Mouse (Mus musculus) midbrain, embryonic 12.5 days (tissue): ENCODE measurements at regions not wholly inside any gene's neighbourhood (a gene's known extent, or its start where the extent isn't known, plus 50 kb on each side); places are given as distances from the start of the nearest gene placed in this dataset.
A peak's percentile ranks its signal among the peaks of the same experiment; 100 is the strongest.

ENCODE experiments used
- ATAC-seq: fragments of 200-750 bp; cut with Nextera tagmentation; 2 replicates; pipeline ENCODE4 v1.8.0; 2017; ENCODE audit warnings: low read depth, moderate TSS enrichment, moderate library complexity; ENCODE audit not compliant: low FRiP score
- H3K27ac ChIP-seq: fragments of 300-500 bp; sonication (generic); replicated peaks from 2 replicates; pipeline ENCODE4 v1.5.1; 2016; ENCODE audit warnings: mild to moderate bottlenecking
- H3K27me3 ChIP-seq: fragments of 300-500 bp; sonication (generic); 2 replicates; pipeline ENCODE4 v1.6.1; 2016; ENCODE audit warnings: mild to moderate bottlenecking
- H3K36me3 ChIP-seq: fragments of 300-500 bp; sonication (generic); 2 replicates; pipeline ENCODE4 v1.6.1; 2016
- H3K4me1 ChIP-seq: fragments of 300-500 bp; sonication (generic); 2 replicates; pipeline ENCODE4 v1.6.1; 2016
- H3K4me2 ChIP-seq: fragments of 300-500 bp; sonication (generic); replicated peaks from 2 replicates; pipeline ENCODE4 v1.6.1; 2016; ENCODE audit warnings: mild to moderate bottlenecking, moderate library complexity
- H3K4me3 ChIP-seq: fragments of 300-500 bp; sonication (generic); 2 replicates; pipeline ENCODE4 v1.5.1; 2016; ENCODE audit warnings: mild to moderate bottlenecking
- H3K9ac ChIP-seq: fragments of 300-500 bp; sonication (generic); replicated peaks from 2 replicates; pipeline ENCODE4 v1.6.1; 2016; ENCODE audit warnings: mild to moderate bottlenecking, moderate library complexity
- H3K9me3 ChIP-seq: fragments of 300-500 bp; sonication (generic); 2 replicates; pipeline ENCODE4 v1.6.1; 2016; ENCODE audit warnings: mild to moderate bottlenecking
- WGBS: fragments of 180-500 bp; shearing (Covaris S2); methylation state at CpG from one replicate; pipeline ENCODE4 v1.1.7; 2016; 5-methylcytosine and 5-hydroxymethylcytosine counted together

DNA sequence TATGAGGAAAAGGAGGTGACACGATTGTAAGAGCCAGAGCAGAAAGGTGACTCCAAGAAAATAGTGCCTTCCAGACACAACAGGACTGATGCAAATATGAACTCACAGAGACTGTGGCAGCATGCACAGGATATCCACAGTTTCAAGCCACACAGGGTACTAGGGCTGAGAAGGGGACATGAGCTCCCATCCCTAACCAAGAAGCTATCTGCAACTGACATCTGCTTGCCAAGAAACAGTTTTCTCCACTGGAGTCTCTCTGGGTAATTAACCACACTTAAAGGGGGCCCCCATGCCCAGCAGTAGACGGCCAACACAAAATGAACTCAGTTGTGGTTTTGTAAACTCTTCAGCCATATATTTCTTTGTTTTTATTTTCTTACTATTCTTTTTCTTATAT is 176.1 kb downstream of the Gm11361 start:
- H3K27ac ChIP-seq = no peak overlapping the region
- H3K4me1 ChIP-seq = no peaks in the 10 kb centered on the region
- no peaks in the 10 kb centered on the region for H3K9me3 ChIP-seq
- 84% methylated on average over 2 of the region's 2 CpGs for WGBS
- no peaks in the 10 kb centered on the region for H3K27me3 ChIP-seq
- no peak overlapping the region for H3K4me2 ChIP-seq
- H3K9ac ChIP-seq = no peak overlapping the region
- no peaks in the 10 kb centered on the region for H3K36me3 ChIP-seq
- no peak overlapping the region for H3K4me3 ChIP-seq
- no peak for ATAC-seq

DNA sequence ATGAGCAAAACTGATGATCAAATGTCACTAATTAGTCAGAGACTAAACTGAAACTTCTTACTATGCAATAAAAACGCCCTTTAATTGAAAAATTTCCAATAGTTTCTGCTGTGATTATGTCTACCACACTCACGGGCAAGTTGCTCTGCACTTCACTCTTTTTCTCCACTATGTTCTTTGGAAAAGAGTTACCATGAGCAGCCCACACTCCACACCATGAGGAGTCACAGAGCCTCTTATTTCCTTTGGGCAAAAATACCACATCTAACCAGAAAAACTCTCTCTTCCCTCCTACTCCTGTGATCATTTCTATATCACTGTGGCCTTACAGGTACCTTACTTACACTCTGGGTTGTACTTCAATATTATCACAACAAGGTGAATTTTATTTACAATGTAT is 174.7 kb downstream of the Gm11361 start:
- H3K4me3 ChIP-seq = no peak overlapping the region
- H3K27me3 ChIP-seq = no peaks in the 10 kb centered on the region
- no peak for ATAC-seq
- no peaks in the 10 kb centered on the region for H3K9me3 ChIP-seq
- WGBS = 88% methylated on average over 2 of the region's 2 CpGs
- H3K36me3 ChIP-seq = no peaks in the 10 kb centered on the region
- H3K4me1 ChIP-seq = no peaks in the 10 kb centered on the region
- no peak overlapping the region for H3K9ac ChIP-seq
- H3K4me2 ChIP-seq = no peak overlapping the region
- H3K27ac ChIP-seq = no peak overlapping the region

DNA sequence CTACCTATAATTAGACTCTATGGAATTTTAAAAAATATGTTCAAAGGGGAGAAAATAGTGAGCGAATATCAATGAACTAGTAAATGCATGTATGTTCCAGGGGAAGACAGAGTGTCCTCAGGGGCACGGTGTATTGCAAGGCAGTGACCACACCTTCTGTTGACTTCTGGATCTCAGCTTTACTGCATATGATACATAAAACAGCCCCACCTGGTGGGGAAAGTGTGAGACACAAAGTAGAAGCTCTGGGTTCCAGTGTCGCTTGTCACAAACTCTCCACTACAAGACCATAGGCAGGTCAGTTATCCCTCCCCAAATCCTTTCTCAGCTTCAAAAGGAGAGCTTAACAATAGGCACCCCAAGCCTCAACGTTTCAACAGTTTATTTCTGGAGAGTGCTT is 168.8 kb downstream of the Gm11361 start:
- no peak for ATAC-seq
- Histone ChIP-seq H3K9me3 (no peaks in the 10 kb centered on the region), H3K4me1 (peaks cover 8% of the 10 kb centered on the region; the same call in 1 of the 2 replicates), H3K36me3 (no peaks in the 10 kb centered on the region), H3K9ac (no peak overlapping the region), H3K27me3 (no peaks in the 10 kb centered on the region), H3K4me3 (no peak overlapping the region), H3K27ac (no peak overlapping the region), H3K4me2 (no peak overlapping the region)
- WGBS = 70% methylated on average over 4 of the region's 4 CpGs

DNA sequence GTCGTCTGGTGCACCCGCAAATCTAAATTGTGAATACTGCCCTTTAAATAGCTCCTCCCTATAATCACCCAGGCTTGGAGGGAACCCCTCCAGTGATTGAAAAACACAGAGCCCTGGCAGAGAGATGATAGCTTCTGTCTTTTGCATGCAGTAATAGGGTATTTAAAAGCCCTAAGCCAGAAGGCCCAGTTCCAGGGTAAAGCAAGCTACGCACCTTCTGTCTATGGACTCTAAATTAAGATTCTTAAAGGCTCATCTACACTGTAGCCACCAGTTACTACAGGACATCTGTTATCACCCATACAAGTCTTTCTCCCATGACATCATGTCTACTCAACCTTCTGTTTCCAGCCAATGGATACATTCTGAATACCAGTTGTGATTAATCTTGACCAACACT is 167.8 kb downstream of the Gm11361 start:
- H3K9me3 ChIP-seq = no peaks in the 10 kb centered on the region
- ATAC-seq = no peak
- H3K4me3 ChIP-seq = no peak overlapping the region
- H3K4me1 ChIP-seq = peaks cover 8% of the 10 kb centered on the region; the same call in 1 of the 2 replicates
- H3K27ac ChIP-seq = no peak overlapping the region
- no peak overlapping the region for H3K9ac ChIP-seq
- H3K27me3 ChIP-seq = no peaks in the 10 kb centered on the region
- H3K36me3 ChIP-seq = no peaks in the 10 kb centered on the region
- no peak overlapping the region for H3K4me2 ChIP-seq
- 78% methylated on average over 3 of the region's 3 CpGs for WGBS

DNA sequence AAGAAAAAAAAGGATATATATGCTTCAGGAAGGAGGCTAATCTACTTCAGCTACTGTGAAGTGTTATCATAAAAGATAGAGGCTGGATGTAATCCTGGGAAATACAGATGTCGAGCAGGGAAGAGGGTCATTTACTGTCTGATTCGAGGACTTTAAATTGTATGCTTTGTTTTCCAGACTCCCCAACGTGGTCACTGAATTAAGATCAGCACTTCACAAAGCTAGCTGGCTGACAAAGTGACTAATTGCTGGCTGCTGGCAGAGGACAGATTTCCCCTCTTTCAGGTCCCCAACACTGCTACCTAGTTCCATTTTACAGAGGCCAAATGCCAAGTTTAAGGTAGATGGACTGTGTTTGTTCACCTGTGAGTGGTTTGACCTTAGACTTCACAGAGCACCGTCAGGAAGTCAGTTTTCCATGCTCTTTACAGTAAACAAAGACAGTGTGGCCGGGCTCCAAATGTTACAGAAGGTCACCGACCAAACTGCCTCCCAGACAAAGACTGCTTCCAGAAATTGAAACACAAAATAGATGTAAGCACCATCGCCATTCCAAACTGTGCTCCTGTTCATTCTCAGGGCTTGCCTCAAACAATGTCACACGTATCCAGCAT is 167.2 kb downstream of the Gm11361 start:
- WGBS = 48% methylated on average over 8 of the region's 8 CpGs
- no peaks in the 10 kb centered on the region for H3K27me3 ChIP-seq
- H3K4me2 ChIP-seq = no peak overlapping the region
- H3K4me3 ChIP-seq = no peak overlapping the region
- ATAC-seq = no peak
- no peaks in the 10 kb centered on the region for H3K9me3 ChIP-seq
- H3K4me1 ChIP-seq = peaks cover 13% of the 10 kb centered on the region
- no peaks in the 10 kb centered on the region for H3K36me3 ChIP-seq
- H3K27ac ChIP-seq = no peak overlapping the region
- no peak overlapping the region for H3K9ac ChIP-seq

DNA sequence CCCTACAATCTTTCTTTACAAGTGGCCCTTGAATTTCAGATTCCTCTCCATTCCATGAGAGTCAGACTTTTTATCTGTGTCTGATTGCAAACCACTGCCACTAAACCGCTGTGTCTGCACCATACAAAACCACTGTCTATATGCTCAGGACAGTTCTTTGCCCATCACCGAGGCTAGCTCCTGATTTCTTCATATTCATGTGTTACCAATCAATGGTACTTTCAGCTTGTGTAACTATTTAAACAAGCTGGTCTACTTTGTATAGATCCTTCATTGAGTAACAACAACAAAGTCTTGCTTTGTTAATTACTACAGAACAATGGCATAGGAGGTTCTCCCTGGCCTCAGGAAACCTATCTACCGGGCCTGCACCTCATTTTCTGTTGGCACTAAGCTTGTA is 164.0 kb downstream of the Gm11361 start:
- Histone ChIP-seq H3K4me1 (peaks cover 42% of the 10 kb centered on the region), H3K27me3 (no peaks in the 10 kb centered on the region), H3K36me3 (no peaks in the 10 kb centered on the region), H3K27ac (no peak overlapping the region), H3K4me3 (no peak overlapping the region), H3K9ac (no peak overlapping the region), H3K4me2 (no peak overlapping the region), H3K9me3 (no peaks in the 10 kb centered on the region)
- WGBS = 79% methylated on average over 3 of the region's 3 CpGs
- ATAC-seq = no peak

DNA sequence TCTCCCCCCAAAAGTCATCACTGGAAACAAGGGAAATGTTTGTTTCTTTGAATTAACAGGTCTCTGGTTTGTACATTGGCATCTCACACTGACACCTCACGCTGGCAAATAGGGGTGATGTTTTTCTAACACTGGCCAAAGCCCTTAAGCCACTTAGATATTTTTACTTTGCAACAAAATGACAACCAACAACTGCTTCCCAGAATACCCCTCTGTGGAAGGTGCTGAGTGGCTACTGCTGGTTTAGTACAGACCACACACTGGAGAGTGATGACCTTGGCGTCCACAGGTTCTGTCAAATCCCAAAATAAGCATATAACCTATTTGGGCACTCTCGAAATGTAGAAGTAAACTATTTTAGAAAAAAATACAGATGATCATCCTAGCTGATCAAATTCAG is 163.3 kb downstream of the Gm11361 start:
- 85% methylated on average over 3 of the region's 3 CpGs for WGBS
- peaks cover 45% of the 10 kb centered on the region for H3K4me1 ChIP-seq
- no peaks in the 10 kb centered on the region for H3K9me3 ChIP-seq
- no peak for ATAC-seq
- no peaks in the 10 kb centered on the region for H3K27me3 ChIP-seq
- H3K4me3 ChIP-seq = no peak overlapping the region
- H3K36me3 ChIP-seq = no peaks in the 10 kb centered on the region
- no peak overlapping the region for H3K4me2 ChIP-seq
- no peak overlapping the region; the same call in 1 of the 2 replicates for H3K27ac ChIP-seq
- no peak overlapping the region for H3K9ac ChIP-seq

DNA sequence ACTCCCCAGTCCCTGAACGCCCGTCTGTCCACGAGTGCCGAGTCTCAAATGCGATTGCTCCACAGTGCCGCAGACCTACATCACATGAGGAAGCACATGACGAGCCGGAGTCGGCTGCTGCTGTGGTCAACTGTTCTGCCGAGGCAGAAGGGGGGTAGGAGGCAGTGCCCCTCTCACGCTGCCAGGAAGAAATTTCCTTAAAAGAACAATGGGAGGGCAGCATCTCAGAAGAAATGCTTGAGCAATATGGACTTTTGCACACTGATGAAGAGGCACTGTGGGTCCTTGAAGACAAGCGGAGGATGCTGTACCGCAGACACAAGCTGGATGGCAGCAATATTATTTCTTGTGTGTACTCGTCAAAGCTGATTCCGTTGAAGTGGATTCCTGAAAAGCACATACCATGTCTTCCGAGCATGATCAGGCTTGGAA is 162.6 kb downstream of the Gm11361 start:
- 59% methylated on average over 16 of the region's 16 CpGs for WGBS

DNA sequence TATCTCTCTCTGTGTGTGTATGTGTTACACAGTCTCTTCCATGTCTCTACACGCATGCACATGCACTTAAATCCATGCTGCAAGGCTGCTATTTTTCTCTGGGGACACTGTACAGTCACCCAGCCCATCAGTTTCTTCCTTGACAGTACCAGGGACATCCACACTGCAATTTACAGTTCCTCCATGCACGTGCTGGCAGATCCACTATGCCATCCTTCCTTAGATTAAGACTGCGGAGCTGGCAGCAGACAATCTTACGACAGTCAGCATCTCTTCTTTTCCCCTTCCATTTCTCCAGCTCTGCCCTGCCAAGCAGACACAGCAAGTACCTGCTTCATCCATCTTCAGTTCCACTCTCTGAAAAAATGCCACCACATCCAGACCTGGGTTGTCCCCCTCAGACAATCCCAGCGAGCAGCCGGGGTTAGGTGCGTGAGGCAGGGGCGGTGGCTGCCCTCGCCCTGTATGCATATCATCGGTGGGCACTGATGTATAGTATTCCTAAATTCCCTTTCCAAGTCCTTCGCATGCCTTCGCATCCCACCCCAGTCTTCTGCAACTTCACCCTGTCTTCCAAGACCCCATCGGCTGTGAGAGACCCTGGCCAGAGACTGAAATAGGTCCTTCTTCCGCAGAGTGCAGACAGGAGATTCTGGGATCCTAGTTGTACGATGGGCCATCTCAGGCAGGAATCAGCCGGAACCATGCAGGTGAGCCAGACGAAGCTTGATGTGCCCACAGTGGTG is 161.8 kb downstream of the Gm11361 start:
- 90% methylated on average over 17 of the region's 17 CpGs for whole genome bisulfite sequencing
- H3K4me1 ChIP-seq = peaks cover 46% of the 10 kb centered on the region
- no peak overlapping the region for H3K4me3 ChIP-seq
- H3K9ac ChIP-seq = peak overlapping the region; percentile 44; the same call in 1 of the 2 replicates
- no peak for ATAC-seq
- H3K27me3 ChIP-seq = no peaks in the 10 kb centered on the region
- H3K27ac ChIP-seq = peak overlapping the region; percentile 93
- no peaks in the 10 kb centered on the region for H3K9me3 ChIP-seq
- peak overlapping the region; percentile 48 for H3K4me2 ChIP-seq
- H3K36me3 ChIP-seq = no peaks in the 10 kb centered on the region

More for the DNA sequence above, 162.6 kb downstream of the Gm11361 start:
- Histone ChIP-seq H3K4me2 (peak overlapping the region; percentile 10; the same call in 1 of the 2 replicates), H3K36me3 (no peaks in the 10 kb centered on the region), H3K27me3 (no peaks in the 10 kb centered on the region), H3K4me1 (peaks cover 48% of the 10 kb centered on the region), H3K27ac (peak overlapping the region; percentile 31; the same call in 1 of the 2 replicates), H3K9ac (no peak overlapping the region), H3K9me3 (no peaks in the 10 kb centered on the region), H3K4me3 (no peak overlapping the region)
- ATAC-seq = no peak

DNA sequence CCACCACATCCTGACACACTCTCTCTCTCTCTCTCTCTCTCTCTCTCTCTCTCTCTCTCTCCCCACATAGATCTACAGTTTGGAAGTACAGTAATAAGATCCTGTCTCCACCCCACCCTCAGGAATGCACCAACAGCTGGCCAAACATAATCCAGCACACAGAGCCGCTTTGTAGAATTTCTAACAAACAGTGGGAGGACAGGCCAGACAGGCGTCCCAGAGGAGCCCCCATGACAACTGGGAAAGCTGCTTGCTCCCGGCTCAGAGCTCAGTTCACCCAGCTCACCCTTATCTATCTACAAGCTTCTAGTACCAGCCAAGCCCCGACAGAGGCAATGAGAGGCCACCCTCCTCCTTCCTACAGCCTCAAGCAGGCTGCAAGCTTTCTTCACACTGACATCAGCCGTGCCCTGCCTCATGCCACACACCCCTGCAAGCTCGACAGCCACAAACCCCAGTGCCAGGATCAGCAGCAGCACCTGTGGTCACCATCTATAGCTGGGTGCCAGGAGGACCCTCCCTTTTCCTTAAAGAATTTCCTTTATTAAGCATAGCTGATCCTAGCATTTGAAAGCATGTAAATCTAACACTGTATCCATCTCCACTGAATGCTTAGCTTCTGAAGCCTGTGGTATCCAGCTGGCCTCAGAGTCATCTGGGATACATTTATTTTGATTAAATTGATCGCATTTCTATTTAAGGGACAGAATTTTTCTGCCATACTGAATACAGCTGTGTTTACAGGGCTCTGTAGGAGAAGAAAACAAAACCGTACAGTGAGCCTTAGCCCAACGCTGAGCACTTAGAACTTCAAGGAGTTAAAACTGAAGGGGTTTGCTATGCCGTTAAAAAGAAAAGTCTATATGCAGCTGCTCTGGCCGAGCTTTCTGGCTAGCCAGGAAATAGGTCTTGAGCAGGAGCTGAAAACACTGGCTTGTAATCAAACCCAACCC is 160.9 kb downstream of the Gm11361 start:
- peak; percentile 4; the same call in 1 of the 2 replicates for ATAC-seq
- Histone ChIP-seq H3K4me3 (peak overlapping the region; percentile 24; the same call in 1 of the 2 replicates), H3K9me3 (no peaks in the 10 kb centered on the region), H3K9ac (peak overlapping the region; percentile 44), H3K27me3 (no peaks in the 10 kb centered on the region), H3K4me1 (peaks cover 46% of the 10 kb centered on the region), H3K36me3 (no peaks in the 10 kb centered on the region), H3K27ac (peak overlapping the region; percentile 93), H3K4me2 (peak overlapping the region; percentile 48)
- 18% methylated on average over 11 of the region's 11 CpGs for WGBS

DNA sequence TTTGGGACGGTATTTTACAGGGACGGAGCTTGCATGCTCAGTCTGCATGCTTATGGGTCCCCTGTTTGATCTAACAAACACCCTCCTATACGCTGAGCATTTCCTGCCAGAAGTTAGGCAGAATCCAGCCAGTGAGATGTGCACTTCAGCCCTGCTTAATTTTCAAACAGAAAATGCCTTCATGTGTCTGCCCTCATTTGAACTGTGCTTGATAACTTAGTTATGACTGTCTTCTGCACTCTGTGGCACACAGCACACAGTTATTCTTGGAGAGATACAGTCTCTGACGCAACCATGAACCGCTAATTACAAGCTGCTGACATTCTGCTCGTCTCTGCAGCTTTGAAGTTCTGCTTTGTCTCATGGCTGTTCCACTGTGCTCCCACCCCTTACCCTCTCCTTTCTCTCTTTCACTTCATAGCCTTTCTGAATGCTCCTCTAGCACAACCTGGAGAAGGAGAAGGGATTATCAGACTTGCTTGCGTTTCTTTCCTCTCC is 160.2 kb downstream of the Gm11361 start:
- H3K27me3 ChIP-seq = no peaks in the 10 kb centered on the region
- ATAC-seq = no peak
- no peaks in the 10 kb centered on the region for H3K36me3 ChIP-seq
- 9% methylated on average over 7 of the region's 7 CpGs for WGBS
- H3K9ac ChIP-seq = peak overlapping the region; percentile 44
- H3K4me1 ChIP-seq = peaks cover 46% of the 10 kb centered on the region
- peak overlapping the region; percentile 24; the same call in 1 of the 2 replicates for H3K4me3 ChIP-seq
- H3K4me2 ChIP-seq = peak overlapping the region; percentile 48
- H3K9me3 ChIP-seq = no peaks in the 10 kb centered on the region
- H3K27ac ChIP-seq = peak overlapping the region; percentile 93
